Mouse (Mus musculus): ENCODE data around the gene Olfr9.
"Not testable (repeated sequence)": the region's sequence is repeated elsewhere in the genome, so short reads cannot be mapped to it uniquely, and the experiment has no call there.

The Olfr9 gene

GRCm38 (mm10) chr10:128989131-128989530 is at the start of gene Olfr9:
Gene Olfr9, plus strand, starts transcription at chr10:128989431.
- DNase-seq = not testable (repeated sequence)

- DNase-seq = no peak
These were observed 48.7 kb upstream of the Olfr9 start for GRCm38 (mm10) chr10:128940475-128941061.

GRCm38 (mm10) chr10:128945675-128946074 is 43.6 kb upstream of the Olfr9 start:
- no peak for DNase-seq

- no peak for DNase-seq
These were observed 41.7 kb upstream of the Olfr9 start for GRCm38 (mm10) chr10:128947496-128947895.

GRCm38 (mm10) chr10:128950208-128950887 is 38.9 kb upstream of the Olfr9 start:
- no peak for DNase-seq

DNA sequence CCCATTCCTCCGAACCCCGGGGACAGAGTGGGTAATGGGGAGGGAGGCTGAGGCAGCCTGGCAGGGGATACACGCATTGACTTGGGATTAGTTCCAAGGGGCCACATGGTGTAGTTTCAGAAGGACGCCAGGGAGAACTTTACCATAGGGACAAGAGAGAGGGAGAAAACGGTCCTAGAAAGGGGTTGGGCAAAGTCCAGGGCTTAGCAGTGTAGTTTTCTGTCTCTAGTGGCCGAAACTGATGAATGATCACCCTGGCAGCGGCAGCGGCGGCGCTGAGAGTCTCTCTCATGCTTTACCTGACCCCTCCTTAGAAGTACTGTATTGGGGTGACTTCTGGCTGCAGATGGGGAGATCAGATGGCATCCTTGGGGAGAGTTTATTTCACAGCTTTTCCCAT is 30.9 kb upstream of the Olfr9 start:
- DNase-seq = no peak

DNA sequence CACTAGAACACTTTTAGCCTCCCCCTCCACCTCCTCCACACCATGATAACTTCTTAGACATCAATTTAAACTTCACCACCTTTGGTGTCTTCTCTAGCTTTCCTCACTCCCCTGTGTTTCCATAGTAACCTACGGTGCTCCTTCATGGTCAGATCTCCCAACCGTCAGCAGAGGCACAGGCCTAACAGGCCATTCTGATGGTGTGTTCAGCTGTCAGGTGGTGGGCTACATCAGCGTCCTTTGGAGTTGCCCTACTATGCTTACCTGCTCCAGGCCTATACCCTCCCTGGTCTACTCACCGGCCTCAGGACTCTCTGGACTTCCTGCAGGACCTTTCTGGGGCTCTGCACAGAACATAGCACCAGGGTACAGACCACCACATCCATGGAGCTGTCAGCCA is 29.1 kb upstream of the Olfr9 start:
- no peak for DNase-seq

- DNase-seq = no peak
These were observed 28.3 kb upstream of the Olfr9 start, which contains the start of gene Mettl7b for GRCm38 (mm10) chr10:128960590-128961584. Gene Mettl7b, minus strand, starts transcription at chr10:128960988.

GRCm38 (mm10) chr10:128964961-128965360 is 24.3 kb upstream of the Olfr9 start:
- no peak for DNase-seq

DNA sequence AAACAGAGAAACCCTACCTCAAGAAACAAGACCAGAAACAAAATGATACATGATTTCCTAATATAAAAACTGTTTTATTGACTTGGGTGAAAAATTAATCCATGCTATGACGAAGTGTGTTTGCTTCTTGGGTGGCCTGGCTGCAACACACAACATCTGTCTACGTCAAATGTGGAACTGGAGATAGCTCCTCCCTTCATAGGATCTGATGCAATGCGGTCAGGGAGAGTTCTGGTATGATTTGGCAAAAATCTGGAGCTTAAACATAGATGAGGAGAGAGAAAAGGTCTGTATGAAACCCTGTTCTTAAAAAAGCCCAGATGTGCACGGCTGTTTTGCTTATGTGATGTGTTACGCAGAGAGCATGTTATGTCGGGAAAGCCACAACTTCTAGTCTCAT is 23.4 kb upstream of the Olfr9 start:
- no peak for DNase-seq

GRCm38 (mm10) chr10:128968341-128968749 is 20.9 kb upstream of the Olfr9 start:
- DNase-seq = no peak

GRCm38 (mm10) chr10:128970740-128971250 is 18.4 kb upstream of the Olfr9 start:
- DNase-seq = no peak

GRCm38 (mm10) chr10:128972841-128973240 is 16.4 kb upstream of the Olfr9 start:
- DNase-seq = no peak

- no peak for DNase-seq
These were observed 12.8 kb upstream of the Olfr9 start for GRCm38 (mm10) chr10:128976395-128976794.

GRCm38 (mm10) chr10:128977522-128978114 is 11.6 kb upstream of the Olfr9 start:
- peak in 1 of 2 experiments; percentile 4 for DNase-seq

GRCm38 (mm10) chr10:128980644-128981365 is 8.4 kb upstream of the Olfr9 start:
- no peak for DNase-seq

DNA sequence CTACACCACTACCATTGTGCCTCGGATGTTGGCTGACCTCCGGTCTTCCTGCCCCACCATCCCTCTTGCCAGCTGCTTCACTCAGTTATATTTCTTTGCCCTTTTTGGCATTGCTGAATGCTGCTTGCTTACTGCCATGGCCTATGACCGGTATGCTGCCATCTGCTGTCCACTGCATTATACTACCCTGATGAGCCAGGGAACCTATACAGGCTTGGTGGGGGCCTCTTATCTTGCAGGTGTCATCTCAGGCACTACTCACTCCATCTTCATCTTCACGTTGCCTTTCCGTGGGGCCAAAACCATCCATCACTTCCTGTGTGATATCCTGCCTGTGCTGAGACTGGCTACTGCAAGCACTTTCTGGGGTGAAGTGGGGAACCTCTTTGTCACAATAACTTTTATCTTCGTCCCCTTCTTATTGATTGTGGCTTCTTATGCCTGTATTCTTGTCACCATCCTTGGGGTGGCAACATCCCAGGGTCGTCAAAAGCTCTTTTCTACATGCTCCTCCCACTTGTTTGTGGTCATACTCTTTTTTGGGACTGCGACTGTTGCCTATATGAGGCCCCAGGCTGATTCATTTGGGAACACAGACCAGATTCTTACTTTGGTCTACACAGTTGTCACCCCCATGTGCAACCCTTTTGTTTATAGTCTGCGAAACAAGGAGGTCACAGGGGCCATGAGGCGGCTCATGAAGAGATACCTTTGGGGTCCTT is 1.1 kb downstream of the Olfr9 start:
- DNase-seq = not testable (repeated sequence)

DNA sequence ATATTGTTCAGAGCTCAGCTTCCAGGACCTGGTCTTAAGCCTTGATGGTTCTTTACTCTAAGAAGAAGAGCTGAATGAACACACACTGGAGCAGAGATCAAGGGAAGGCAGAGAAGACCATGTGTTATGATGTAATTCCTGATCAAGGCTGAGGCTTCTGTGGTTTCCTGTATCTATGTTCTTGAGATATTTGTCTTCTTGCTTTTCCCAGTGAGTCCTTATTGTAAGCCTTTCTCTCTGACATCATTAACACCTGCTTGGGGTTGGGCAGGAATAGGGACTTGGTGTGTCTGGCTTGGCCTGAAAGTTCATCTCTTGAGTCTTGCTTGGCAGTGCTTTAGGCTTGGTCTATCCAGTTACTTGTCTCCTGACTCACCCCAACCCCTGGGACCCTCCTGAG is 1.8 kb downstream of the Olfr9 start:
- no peak for DNase-seq

- DNase-seq = no peak
These were observed 6.6 kb downstream of the Olfr9 start for GRCm38 (mm10) chr10:128995796-128996195.

- no peak for DNase-seq
These were observed 7.4 kb downstream of the Olfr9 start for GRCm38 (mm10) chr10:128996523-128997040.
